Mouse (Mus musculus) right cerebral cortex, adult 18-20 months (tissue): ENCODE measurements around the gene Nepn.
A peak's percentile ranks its signal among the peaks of the same experiment; 100 is the strongest.

Source experiments
- DNase-seq: peaks from one replicate; pipeline ENCODE4 v3.0.0; 2022; ENCODE audit warnings: mixed read lengths

The Nepn gene

DNA sequence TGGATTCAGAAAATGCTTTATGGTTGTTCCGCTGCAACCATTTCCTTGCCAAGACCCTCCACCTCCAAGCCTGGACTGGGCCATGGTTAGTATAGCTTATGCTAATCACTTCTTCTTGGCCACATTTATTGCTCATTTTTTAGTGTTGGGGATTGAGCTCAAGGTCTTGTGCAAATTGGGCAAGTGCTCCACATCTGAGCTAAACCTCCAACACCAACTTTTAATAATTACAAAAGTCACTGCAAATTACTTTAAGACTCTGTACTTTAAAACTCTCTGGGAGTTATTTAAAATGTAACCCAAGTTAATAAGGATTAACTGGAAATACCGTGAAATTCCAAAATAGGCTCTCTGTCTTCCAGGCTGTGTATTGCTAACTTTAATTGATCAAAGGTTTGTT, 18.8 kb downstream of the Nepn start:
- no peak for DNase-seq

DNA sequence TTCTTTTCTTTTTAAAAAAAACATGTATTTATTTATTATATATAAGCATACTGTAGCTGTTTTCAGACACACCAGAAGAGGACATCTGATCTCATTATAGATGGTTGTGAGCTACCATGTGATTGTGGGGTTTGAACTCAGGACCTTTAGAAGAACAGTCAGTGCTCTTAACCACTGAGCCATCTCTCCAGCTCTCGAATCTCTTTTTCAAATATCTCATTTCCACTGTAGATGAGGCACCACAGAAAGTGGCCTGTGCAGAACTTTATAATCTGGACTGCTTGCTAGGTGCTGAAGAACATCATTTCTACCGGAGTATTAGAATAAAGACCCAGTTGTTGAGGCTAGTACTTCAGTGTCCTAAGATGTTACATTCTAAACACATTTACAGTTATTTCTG, 26.2 kb downstream of the Nepn start:
- no peak for DNase-seq

DNA sequence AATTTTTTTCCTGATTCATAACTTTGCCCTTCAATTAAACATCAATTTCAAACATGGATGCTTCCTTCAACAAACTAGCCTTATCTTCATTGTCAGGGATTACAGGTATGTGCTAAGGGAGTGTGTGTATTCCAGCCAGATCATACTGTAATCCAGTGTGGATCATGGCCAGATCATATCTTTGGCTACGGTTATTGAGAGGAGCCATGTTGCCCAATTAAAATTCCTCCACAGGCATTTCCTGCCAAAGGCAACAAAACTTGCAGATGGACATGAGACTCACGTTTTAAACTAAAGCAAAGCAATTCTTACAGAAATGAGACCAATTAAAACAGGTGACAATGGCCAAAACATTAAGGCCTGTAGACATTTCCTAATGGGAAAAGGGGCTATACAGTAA, 27.7 kb downstream of the Nepn start:
- DNase-seq, result no peak

DNA sequence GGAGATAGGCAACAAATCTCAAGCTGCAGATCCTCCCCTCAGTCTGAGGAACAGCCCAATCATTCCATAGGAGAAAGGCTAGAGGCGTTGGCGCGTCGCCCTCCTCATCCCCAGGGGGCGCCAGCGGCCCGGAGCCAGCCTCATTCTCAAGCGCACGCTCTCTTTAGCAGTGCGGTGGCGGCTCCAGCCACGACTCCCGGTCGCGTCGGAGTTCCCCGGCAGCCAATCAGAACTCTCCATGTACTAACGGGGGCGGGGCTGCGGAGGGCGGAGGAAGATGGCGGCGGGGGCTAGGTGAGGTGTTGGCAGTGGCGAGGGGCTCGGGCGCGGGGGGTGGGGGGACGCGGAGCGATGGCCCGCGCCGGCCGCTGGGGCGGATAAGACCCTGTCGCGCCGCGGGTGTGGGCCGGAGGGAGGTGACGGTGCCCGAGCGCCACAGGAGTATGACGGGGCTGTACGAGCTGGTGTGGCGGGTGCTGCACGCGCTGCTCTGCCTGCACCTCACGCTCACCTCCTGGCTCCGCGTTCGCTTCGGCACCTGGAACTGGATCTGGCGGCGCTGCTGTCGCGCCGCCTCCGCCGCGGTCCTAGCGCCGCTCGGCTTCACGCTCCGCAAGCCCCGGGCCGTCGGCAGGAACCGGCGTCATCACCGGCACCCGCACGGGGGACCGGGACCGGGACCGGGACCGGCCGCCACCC, 28.7 kb downstream of the Nepn start, which contains the start of gene Nus1:
Gene Nus1, plus strand, starts transcription at position 249 of the 699 bp plus-strand sequence.
- DNase-seq, result peak; percentile 97

DNA sequence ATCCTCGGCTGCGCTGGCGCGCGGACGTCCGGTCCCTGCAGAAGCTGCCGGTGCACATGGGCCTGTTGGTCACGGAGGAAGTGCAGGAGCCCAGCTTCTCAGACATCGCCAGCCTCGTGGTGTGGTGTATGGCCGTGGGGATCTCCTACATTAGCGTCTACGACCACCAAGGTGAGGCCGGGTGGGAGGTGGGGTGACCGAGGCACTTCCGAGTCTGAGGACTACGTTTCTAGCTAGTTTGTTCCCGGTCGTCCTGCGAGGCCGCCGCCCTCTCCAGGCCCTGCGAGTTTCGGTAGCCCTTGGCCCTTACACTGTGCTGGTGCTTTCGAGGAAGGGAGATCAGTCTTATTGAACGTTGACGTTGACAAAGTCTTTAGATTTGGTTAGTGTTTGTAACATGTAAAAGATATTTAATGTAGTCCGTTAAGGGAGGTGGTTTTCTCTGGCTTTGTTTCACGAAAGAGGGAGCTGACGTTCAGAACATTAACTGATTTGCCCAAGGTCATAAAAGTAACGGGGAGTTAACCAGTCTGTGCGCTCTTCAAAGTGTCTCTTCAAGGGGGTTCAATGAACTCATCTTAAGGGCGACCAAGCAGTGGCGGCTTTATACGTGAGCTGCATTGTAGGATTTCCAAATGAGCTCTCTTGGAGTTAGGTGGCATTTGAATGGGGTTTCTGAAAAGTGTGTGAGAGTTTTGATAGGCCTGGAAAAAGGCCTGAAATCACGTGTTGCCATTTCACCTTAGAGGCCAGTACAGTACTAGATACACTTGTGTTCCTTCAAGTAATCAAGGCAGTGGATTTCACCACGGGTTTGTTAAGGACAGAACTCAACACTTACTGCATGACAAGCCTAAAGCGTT, 29.5 kb downstream of the Nepn start:
- no peak for DNase-seq

DNA sequence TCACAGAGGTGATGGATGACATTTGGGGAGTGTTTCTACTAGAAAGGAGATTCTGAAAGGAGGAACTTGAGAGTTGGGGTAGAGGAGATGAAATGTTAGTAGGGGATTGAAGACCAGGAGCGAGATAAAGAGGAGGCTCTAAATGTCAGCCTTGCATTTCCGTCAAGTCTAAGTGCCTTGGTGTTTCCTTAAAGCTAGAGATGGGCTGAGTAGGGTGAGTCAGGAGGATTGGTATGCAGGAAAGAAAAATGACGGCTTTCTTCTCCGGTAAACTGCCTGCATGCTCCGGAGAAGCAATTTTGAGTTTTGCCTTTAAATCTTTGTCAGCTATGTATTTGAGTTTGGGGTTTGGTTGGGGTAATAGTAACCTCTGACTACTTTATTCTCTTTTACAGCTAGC, 30.2 kb downstream of the Nepn start:
- DNase-seq, result no peak

DNA sequence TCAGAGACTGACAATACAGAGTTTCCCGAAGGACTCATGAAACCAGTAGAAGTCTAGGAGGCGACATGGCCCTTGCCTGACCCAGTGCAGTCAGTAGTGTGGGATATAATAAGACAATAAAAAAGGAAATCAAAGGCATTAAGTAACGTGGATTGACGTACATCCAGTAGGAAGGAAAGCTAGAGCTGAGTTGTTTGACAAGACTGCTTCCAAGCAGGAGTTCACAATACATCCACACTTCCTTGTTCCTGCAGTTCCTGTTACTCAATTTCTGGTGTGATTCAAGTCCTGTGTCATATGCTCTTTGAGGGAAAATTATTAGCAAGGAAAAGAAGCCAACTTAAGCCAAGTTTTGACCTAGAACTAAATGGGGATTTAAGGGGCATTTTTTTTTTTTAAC, 30.6 kb downstream of the Nepn start:
- no peak for DNase-seq

DNA sequence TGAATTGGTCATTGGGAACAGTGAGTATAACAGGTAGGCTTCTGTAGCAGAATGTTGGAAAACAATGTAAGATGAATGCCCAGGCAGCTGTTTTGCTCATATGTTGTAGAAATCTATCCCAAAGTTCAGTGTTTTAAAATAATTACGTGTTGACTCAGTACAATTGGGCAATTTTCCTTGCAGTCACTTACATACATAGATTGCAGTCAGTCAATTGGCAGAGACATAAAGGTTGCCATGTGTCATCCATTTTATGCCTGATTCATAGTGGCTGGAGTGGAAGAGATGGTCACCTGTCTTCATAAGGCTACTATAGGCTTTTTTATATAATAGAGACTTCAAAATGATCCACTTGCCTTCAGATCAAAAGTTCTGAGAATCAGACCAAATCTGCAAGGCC, 31.8 kb downstream of the Nepn start:
- no peak for DNase-seq

DNA sequence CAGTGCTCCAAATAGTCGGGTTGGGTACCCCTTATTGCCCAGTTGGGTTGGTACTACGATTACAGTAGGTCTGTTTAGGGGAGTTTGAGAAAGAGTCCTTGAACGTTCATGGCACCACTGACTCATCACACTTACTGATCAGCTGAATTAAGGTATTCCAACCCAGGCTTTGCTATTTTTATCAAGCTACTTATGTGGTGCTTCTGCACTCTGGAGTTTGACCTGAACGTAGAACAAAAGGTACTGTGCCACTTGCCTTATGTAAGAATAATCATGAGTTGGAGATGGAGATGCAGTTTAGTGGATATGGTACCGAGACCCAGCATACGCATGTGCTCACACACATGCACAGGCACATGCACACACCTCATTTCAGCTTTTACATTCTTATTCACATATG, 32.9 kb downstream of the Nepn start:
- peak; percentile 10 for DNase-seq

DNA sequence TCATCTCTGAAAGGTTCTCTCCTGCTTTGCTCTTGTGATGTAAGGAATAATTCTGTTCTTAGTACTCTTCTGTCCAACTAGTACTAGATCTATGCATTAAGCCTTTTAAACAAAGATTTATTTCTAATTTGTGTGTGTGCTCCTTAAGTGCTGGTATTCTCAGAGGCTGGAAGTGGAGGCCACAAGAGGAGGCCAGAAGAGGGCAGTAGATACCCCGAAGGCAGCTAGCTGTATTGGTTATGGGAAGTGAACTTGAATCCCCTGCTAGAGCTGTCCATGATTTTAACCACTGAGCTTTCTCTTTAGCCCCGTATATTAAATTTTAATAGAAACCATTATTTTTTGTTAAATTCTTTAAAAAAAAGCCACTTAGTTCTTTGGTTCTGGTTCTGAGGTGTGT, 34.3 kb downstream of the Nepn start:
- no peak for DNase-seq

DNA sequence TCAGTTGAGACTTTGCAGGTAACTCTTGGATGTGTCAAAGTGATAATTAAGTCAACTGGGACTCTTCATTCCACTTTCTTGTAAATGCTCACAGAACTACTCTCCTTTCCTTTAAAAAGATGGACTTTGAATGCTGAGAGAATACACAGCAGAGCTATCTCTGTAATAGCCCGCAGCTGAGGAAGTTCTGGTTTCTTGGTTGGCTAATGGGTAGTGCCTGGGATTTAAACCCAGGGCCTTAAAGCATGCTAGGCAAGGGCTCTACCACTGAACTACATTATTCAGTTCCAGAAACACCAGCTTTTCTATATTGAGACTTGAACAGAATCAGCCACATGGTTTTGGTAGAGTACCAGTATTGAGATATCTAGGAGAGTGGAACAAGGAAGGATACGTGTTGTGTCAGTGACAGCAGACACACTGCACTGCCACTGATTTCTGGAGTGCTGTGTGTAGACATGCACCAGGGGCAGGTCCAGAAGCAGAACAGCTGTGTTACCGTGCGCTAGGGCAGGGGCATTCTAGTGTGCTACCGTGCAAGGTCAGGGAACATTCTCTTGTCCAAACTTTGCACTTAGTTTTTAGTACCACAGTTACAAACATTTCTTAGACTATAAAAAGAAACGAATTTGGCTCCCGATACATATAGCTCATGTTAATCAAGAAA, 37.7 kb downstream of the Nepn start:
- no peak for DNase-seq

DNA sequence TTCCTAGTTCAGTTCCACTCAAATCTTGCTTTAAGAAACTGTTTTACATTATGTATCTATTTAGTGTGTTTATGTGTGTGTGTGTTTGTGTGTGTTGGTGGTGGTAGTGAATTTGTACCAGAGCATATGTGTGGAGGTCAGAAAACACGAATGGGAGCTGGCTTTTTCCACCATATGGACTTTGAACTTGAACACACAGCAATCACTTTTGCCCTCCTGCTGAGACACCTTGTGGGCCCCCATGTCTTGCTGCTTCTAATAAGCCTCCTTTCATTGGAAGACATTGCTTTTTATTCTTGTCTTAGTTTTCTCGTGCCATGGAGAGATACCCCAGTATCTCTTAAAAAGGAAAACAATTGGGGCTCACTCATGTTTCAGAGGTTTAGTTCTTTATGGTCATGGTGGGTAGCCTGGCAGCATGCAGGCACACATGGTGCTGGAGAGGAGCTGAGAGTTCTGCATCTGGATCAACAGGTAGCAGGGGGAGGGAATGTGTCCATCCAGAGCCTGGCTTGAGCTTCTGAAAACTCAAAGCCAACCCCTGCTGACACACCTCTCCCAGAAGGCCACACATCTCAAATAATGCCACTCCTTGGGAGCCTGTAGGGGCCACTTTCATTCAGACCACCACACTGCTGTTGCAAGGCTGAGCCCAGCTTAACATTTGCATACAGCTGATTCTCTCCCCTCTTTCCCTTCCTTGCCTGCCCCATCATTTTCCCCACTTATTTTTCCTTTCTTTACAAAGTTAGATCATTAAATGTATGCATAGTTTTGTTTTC, 39.1 kb downstream of the Nepn start:
- DNase-seq, result no peak

DNA sequence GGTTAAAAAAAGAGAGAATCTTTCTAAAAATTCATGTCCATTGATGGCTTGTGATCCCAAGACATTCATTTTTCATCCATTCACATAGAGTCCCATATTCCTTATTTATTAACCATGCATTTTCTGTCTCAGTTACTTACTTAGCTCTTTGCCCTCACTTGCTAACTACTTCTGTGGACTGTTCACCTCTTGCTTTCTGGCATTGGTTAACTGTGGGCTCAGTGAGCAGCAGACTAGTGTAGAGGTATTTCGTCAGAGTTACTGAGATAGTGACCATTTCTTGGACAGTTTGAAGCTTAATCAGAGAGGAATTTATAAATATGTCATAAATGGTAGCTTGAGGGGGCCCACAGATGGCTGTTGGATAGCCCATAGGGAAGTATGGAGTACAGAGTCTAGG, 42.2 kb downstream of the Nepn start:
- no peak for DNase-seq

DNA sequence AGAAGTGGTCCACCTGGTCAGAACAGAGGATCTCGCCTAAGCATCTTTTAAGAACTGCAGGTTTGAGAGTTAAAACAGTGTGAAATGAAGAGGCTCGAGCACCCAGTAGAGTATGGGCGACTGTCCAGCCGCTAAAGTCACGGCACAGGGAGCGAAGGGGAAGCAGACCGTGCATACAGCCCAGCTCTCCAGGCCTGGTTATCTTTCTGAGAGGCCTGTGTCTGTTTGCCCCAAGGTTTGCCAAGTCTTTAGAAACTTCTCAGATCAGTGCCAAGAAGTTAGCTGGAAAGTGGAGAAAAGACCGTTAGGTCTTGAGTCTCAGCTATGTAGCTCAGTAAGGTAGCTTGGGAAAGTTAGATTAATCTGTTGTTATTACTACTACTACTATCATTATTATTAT, 46.1 kb downstream of the Nepn start:
- DNase-seq, result no peak
